17 mouse cellular contexts compared by ENCODE assay signal in genomic region chr16:85781076-85781475, GRCm38 (mm10).
"Had no signal": no experiment of that assay in that cellular context is flagged by ENCODE, and none has a peak within 500 bp of the region (broad histone marks: within the 10 kb centered on the region; RNA-seq: fewer than 3 reads in every experiment).

No protein-coding gene starts in this region.

- H3K4me3 ChIP-seq: lung, embryonic 15.5 days; megakaryocyte, embryonic 14.5 days; midbrain, embryonic 13.5 days; midbrain, embryonic 15.5 days; neural tube, embryonic 12.5 days; stomach, embryonic 15.5 days had no signal

- H3K36me3 ChIP-seq: lung, embryonic 15.5 days; midbrain, embryonic 13.5 days; midbrain, embryonic 15.5 days; neural tube, embryonic 12.5 days; stomach, embryonic 15.5 days had no signal

- H3K9me3 ChIP-seq: lung, embryonic 15.5 days; megakaryocyte, embryonic 14.5 days; midbrain, embryonic 13.5 days; midbrain, embryonic 15.5 days; neural tube, embryonic 12.5 days; stomach, embryonic 15.5 days had no signal

- H3K4me1 ChIP-seq: lung, embryonic 15.5 days; megakaryocyte, embryonic 14.5 days; midbrain, embryonic 13.5 days; midbrain, embryonic 15.5 days; neural tube, embryonic 12.5 days; stomach, embryonic 15.5 days had no signal

- DNase-seq: lung, adult 2 months; lung, postnatal 14 days; lung, postnatal 36 days; right cerebral cortex, postnatal 14 days; thymus, adult 2 months; thymus, postnatal 25 days; thymus, postnatal 4 days had no signal

- H3K4me2 ChIP-seq: lung, embryonic 15.5 days; midbrain, embryonic 11.5 days; midbrain, embryonic 13.5 days; midbrain, embryonic 15.5 days; neural tube, embryonic 12.5 days; stomach, embryonic 15.5 days had no signal

- H3K27me3 ChIP-seq: lung, embryonic 15.5 days; megakaryocyte, embryonic 14.5 days; midbrain, embryonic 13.5 days; midbrain, embryonic 15.5 days; neural tube, embryonic 12.5 days; stomach, embryonic 15.5 days had no signal

- H3K9ac ChIP-seq: lung, embryonic 15.5 days; midbrain, embryonic 13.5 days; midbrain, embryonic 15.5 days; neural tube, embryonic 12.5 days; stomach, embryonic 15.5 days had no signal

- H3K27ac ChIP-seq: lung, embryonic 15.5 days; macrophage; midbrain, embryonic 13.5 days; midbrain, embryonic 15.5 days; neural tube, embryonic 12.5 days; stomach, embryonic 15.5 days; stomach, postnatal 0 days had no signal

- ATAC-seq: lung, postnatal 0 days; midbrain, embryonic 13.5 days; midbrain, embryonic 15.5 days had no signal
